Mouse (Mus musculus) MEL (cell line): ENCODE measurements around the gene Arhgef25. TPM values are rescaled to one million over a fixed set of nuclear protein-coding genes. Genes with fewer than 3 reads are reported as not detected.

ENCODE experiments used
- DNase-seq: peaks from one replicate; pipeline ENCODE4 v3.0.0; 2011; ENCODE audit warnings: low read depth, low spot score
- H3K27ac ChIP-seq: 2 replicates; pipeline ENCODE4 v1.5.1; 2012; ENCODE audit warnings: low read depth, mild to moderate bottlenecking, control low read depth, low read length, moderate library complexity; ENCODE audit not compliant: control insufficient read depth
- H3K27me3 ChIP-seq, 2 experiments: fragments of 150-350 bp in 1 of 2; sonication (generic) in 1 of 2; 2 replicates each; pipeline ENCODE4 v1.6.1; 2012; ENCODE audit warnings: low read length in 2 of 2, mild to moderate bottlenecking in 2 of 2, improper control_type of control experiment in 1 of 2, moderate library complexity in 1 of 2; ENCODE audit not compliant: insufficient read depth in 2 of 2, control insufficient read depth in 1 of 2
- H3K36me3 ChIP-seq, 2 experiments: 2 replicates each; pipeline ENCODE4 v1.6.1; 2012 to 2014; ENCODE audit warnings: low read length in 2 of 2, improper control_type of control experiment in 1 of 2, inconsistent platforms in 1 of 2, mild to moderate bottlenecking in 1 of 2; ENCODE audit not compliant: insufficient read depth in 2 of 2, control insufficient read depth in 1 of 2
- H3K4me1 ChIP-seq, 2 experiments: fragments of 150-350 bp in 1 of 2; sonication (generic) in 1 of 2; 2 replicates each; pipeline ENCODE4 v1.6.1; 2012; ENCODE audit warnings: low read length in 2 of 2, improper control_type of control experiment in 1 of 2, mild to moderate bottlenecking in 1 of 2; ENCODE audit not compliant: insufficient read depth in 2 of 2, control insufficient read depth in 1 of 2
- H3K4me3 ChIP-seq, 2 experiments: fragments of 150-350 bp in 1 of 2; sonication (generic) in 1 of 2; 2 replicates each; pipeline ENCODE4 v1.5.1; 2012; ENCODE audit warnings: low read depth in 2 of 2, low read length in 2 of 2, mild to moderate bottlenecking in 2 of 2, moderate library complexity in 2 of 2, control low read depth in 1 of 2, improper control_type of control experiment in 1 of 2; ENCODE audit not compliant: control insufficient read depth in 1 of 2, insufficient read depth in 1 of 2
- H3K79me2 ChIP-seq: 2 replicates; pipeline ENCODE4 v1.6.1; 2012; ENCODE audit warnings: mild to moderate bottlenecking, low read length, moderate library complexity; ENCODE audit not compliant: control insufficient read depth, poor library complexity, insufficient read depth
- H3K9ac ChIP-seq: 2 replicates; pipeline ENCODE4 v1.6.1; 2012; ENCODE audit warnings: low read depth, mild to moderate bottlenecking, control low read depth, low read length, moderate library complexity; ENCODE audit not compliant: control insufficient read depth, poor library complexity, severe bottlenecking
- H3K9me3 ChIP-seq: fragments of 150-350 bp; sonication (generic); replicated peaks from 2 replicates; pipeline ENCODE4 v1.6.1; 2012; ENCODE audit warnings: mild to moderate bottlenecking, low read length, improper control_type of control experiment, moderate library complexity; ENCODE audit not compliant: insufficient read depth
- CHD2 ChIP-seq: IDR thresholded peaks from 2 replicates; pipeline ENCODE4 v1.6.1; 2011; ENCODE audit warnings: low read length, improper control_type of control experiment
- CTCF ChIP-seq, 3 experiments: IDR thresholded peaks in 2 of 3; conservative IDR thresholded peaks in 1 of 3; 2 replicates each; pipeline ENCODE4 v1.5.1; 2011 to 2012; ENCODE audit warnings: low read length in 3 of 3, low read depth in 2 of 3, mild to moderate bottlenecking in 2 of 3, improper control_type of control experiment in 1 of 3, inconsistent platforms in 1 of 3, mixed read lengths in 1 of 3, moderate library complexity in 1 of 3; ENCODE audit not compliant: control insufficient read depth in 1 of 3, insufficient read depth in 1 of 3, poor library complexity in 1 of 3, severe bottlenecking in 1 of 3
- ELF1 ChIP-seq: IDR thresholded peaks from 2 replicates; pipeline ENCODE4 v1.6.1; 2014; ENCODE audit warnings: low read depth, mild to moderate bottlenecking, inconsistent platforms, low read length, improper control_type of control experiment, moderate library complexity
- ETS1 ChIP-seq: IDR thresholded peaks from 2 replicates; pipeline ENCODE4 v1.6.1; 2012; ENCODE audit warnings: low read depth, mild to moderate bottlenecking, inconsistent platforms, low read length, improper control_type of control experiment, moderate library complexity
- GABPA ChIP-seq: IDR thresholded peaks from 2 replicates; pipeline ENCODE4 v1.6.1; 2012; ENCODE audit warnings: low read depth, mild to moderate bottlenecking, inconsistent platforms, low read length, improper control_type of control experiment, moderate library complexity
- HCFC1 ChIP-seq: IDR thresholded peaks from 2 replicates; pipeline ENCODE4 v1.6.1; 2012; ENCODE audit warnings: low read depth, mild to moderate bottlenecking, inconsistent platforms, low read length, improper control_type of control experiment, moderate library complexity
- KAT2A ChIP-seq: conservative IDR thresholded peaks from 2 replicates; pipeline ENCODE4 v1.6.1; 2012; ENCODE audit warnings: low read depth, low read length, improper control_type of control experiment, inconsistent platforms
- MAX ChIP-seq: IDR thresholded peaks from 2 replicates; pipeline ENCODE4 v1.6.1; 2011; ENCODE audit warnings: low read length, improper control_type of control experiment
- MEF2A ChIP-seq: IDR thresholded peaks from 2 replicates; pipeline ENCODE4 v1.6.1; 2014; ENCODE audit warnings: low read depth, mild to moderate bottlenecking, inconsistent platforms, low read length, improper control_type of control experiment; ENCODE audit not compliant: poor library complexity, insufficient replicate concordance, severe bottlenecking; ENCODE audit errors: extremely low read depth
- MXI1 ChIP-seq: IDR thresholded peaks from 2 replicates; pipeline ENCODE4 v1.6.1; 2011; ENCODE audit warnings: mild to moderate bottlenecking, low read depth, low read length, improper control_type of control experiment
- MYB ChIP-seq: IDR thresholded peaks from 2 replicates; pipeline ENCODE4 v1.6.1; 2011; ENCODE audit warnings: mild to moderate bottlenecking, low read depth, low read length, improper control_type of control experiment
- MYC ChIP-seq: IDR thresholded peaks from 2 replicates; pipeline ENCODE4 v1.6.1; 2011; ENCODE audit warnings: low read depth, mild to moderate bottlenecking, low read length, improper control_type of control experiment, moderate library complexity
- NELFE ChIP-seq: IDR thresholded peaks from 2 replicates; pipeline ENCODE4 v1.6.1; 2011; ENCODE audit warnings: low read depth, low read length, improper control_type of control experiment
- POLR2A ChIP-seq, 2 experiments: IDR thresholded peaks; 2 replicates each; pipeline ENCODE4 v1.6.1; 2011 to 2012; ENCODE audit warnings: low read length in 2 of 2, mild to moderate bottlenecking in 2 of 2, control low read depth in 1 of 2, improper control_type of control experiment in 1 of 2, low read depth in 1 of 2, moderate library complexity in 1 of 2; ENCODE audit not compliant: control insufficient read depth in 1 of 2, insufficient read depth in 1 of 2, poor library complexity in 1 of 2
- POLR2AphosphoS2 ChIP-seq: IDR thresholded peaks from 2 replicates; pipeline ENCODE4 v1.6.1; 2011; ENCODE audit warnings: low read length, improper control_type of control experiment
- RAD21 ChIP-seq: IDR thresholded peaks from 2 replicates; pipeline ENCODE4 v1.6.1; 2011; ENCODE audit warnings: mild to moderate bottlenecking, low read depth, low read length, improper control_type of control experiment
- SIN3A ChIP-seq: IDR thresholded peaks from 2 replicates; pipeline ENCODE4 v1.6.1; 2012; ENCODE audit warnings: low read length, improper control_type of control experiment, inconsistent platforms
- SMC3 ChIP-seq: IDR thresholded peaks from 2 replicates; pipeline ENCODE4 v1.6.1; 2011; ENCODE audit warnings: low read depth, low read length, improper control_type of control experiment
- TBP ChIP-seq: IDR thresholded peaks from 2 replicates; pipeline ENCODE4 v1.8.0; 2011; ENCODE audit warnings: low read depth, low read length, improper control_type of control experiment
- TCF12 ChIP-seq: IDR thresholded peaks from 2 replicates; pipeline ENCODE4 v1.6.1; 2014; ENCODE audit warnings: low read depth, mild to moderate bottlenecking, inconsistent platforms, low read length, improper control_type of control experiment, moderate library complexity
- USF2 ChIP-seq, 2 experiments: IDR thresholded peaks; 2 replicates each; pipeline ENCODE4 v1.6.1; 2011 to 2012; ENCODE audit warnings: improper control_type of control experiment in 2 of 2, low read length in 2 of 2, borderline replicate concordance in 1 of 2, inconsistent platforms in 1 of 2, low read depth in 1 of 2, mild to moderate bottlenecking in 1 of 2; ENCODE audit not compliant: insufficient read depth in 1 of 2
- ZC3H11A ChIP-seq: IDR thresholded peaks from 2 replicates; pipeline ENCODE4 v1.6.1; 2012; ENCODE audit warnings: low read depth, mild to moderate bottlenecking, inconsistent platforms, low read length, improper control_type of control experiment
- ZMIZ1 ChIP-seq: IDR thresholded peaks from 2 replicates; pipeline ENCODE4 v1.6.1; 2012; ENCODE audit warnings: low read depth, mild to moderate bottlenecking, inconsistent platforms, low read length, improper control_type of control experiment, moderate library complexity
- ZNF384 ChIP-seq: IDR thresholded peaks from 2 replicates; pipeline ENCODE4 v1.6.1; 2012; ENCODE audit warnings: low read depth, mild to moderate bottlenecking, inconsistent platforms, low read length, improper control_type of control experiment
- polyA plus RNA-seq, 2 experiments: library from polyadenylated mRNA; stranded (reverse) in 1 of 2; unstranded in 1 of 2; fragments of >175 nt in 1 of 2; fragments of >200 nt in 1 of 2; gene quantifications; 2 replicates each; pipeline versions ENCODE4 v1.2.1 to v1.2.4; 2012; ENCODE audit warnings: low replicate concordance in 2 of 2, low read depth in 1 of 2; ENCODE audit not compliant: insufficient read length in 2 of 2, insufficient read depth in 1 of 2, missing spikeins in 1 of 2
- total RNA-seq: library from RNA; depleted of rRNA; stranded (reverse); fragments of 300-350 nt; gene quantifications from 2 replicates; pipeline ENCODE4 v1.2.3, GENCODE M21; 2012

The Arhgef25 gene
- total and polyA plus RNA-seq, 3 experiments = 16.9 to 44.6 TPM; not detected in 1

GRCm38 (mm10) chr10:127199068-127199467, 9.2 kb upstream of the Arhgef25 start:
- no peak for DNase-seq
- Histone ChIP-seq H3K27me3 (no peaks in the 10 kb centered on the region), H3K4me1 (peaks cover 11 to 13% of the 10 kb centered on the region in 2 experiments), H3K9ac (no peak overlapping the region), H3K9me3 (no peaks in the 10 kb centered on the region), H3K4me3 (no peak overlapping the region)
- TF ChIP-seq ZC3H11A (no peak), CTCF (IDR thresholded peaks at IDR 0.05 in 2 of 3, conservative IDR thresholded peaks at IDR 0.05 in 1 of 3; ENCODE audit: control insufficient read depth in 1 of 3, insufficient read depth in 1 of 3, low read depth in 2 of 3, low read length in 3 of 3, poor library complexity in 1 of 3, severe bottlenecking in 1 of 3) (no peak), POLR2AphosphoS2 (no peak), KAT2A (no peak), USF2 (IDR thresholded peaks at IDR 0.05; ENCODE audit: borderline replicate concordance in 1 of 2, insufficient read depth in 1 of 2, low read depth in 1 of 2, low read length in 2 of 2) (no peak), MYC (no peak)
- TF ChIP-seq, all 39 proteins: peak for 0
- peaks cover 5% of the 10 kb centered on the region; the same call in 1 of the 2 replicates for H3K79me2 ChIP-seq
- no peak overlapping the region for H3K27ac ChIP-seq
- peaks cover 15 to 16% of the 10 kb centered on the region in 2 experiments for H3K36me3 ChIP-seq

GRCm38 (mm10) chr10:127198492-127198891, 8.6 kb upstream of the Arhgef25 start:
- Histone ChIP-seq H3K79me2 (peaks cover 5% of the 10 kb centered on the region; the same call in 1 of the 2 replicates), H3K9ac (no peak overlapping the region), H3K4me3 (no peak overlapping the region), H3K27me3 (no peaks in the 10 kb centered on the region), H3K36me3 (peaks cover 10 to 12% of the 10 kb centered on the region in 2 experiments), H3K27ac (no peak overlapping the region), H3K4me1 (peaks cover 5 to 8% of the 10 kb centered on the region in 2 experiments), H3K9me3 (no peaks in the 10 kb centered on the region)
- TF ChIP-seq MYB (no peak), ETS1 (no peak), GABPA (no peak), TBP (no peak), CHD2 (no peak), MXI1 (no peak), ZMIZ1 (no peak), TCF12 (no peak), SMC3 (no peak), ZNF384 (no peak), HCFC1 (no peak), ZC3H11A (no peak), ELF1 (no peak), RAD21 (no peak), MEF2A (no peak), KAT2A (no peak), NELFE (no peak), SIN3A (no peak), MAX (no peak), POLR2A (IDR thresholded peaks at IDR 0.05; ENCODE audit: control insufficient read depth in 1 of 2, insufficient read depth in 1 of 2, low read depth in 1 of 2, low read length in 2 of 2, poor library complexity in 1 of 2) (no peak)
- no peak for DNase-seq
